Mouse (Mus musculus) liver, postnatal 0 days (tissue): ENCODE data around the gene Frmd6.
A peak's percentile ranks its signal among the peaks of the same experiment; 100 is the strongest.

Experiments used
- CTCF ChIP-seq: sonication (generic); IDR thresholded peaks from 2 replicates; pipeline ENCODE4 v1.5.1; 2016; ENCODE audit warnings: antibody characterized with exemption, low read depth
- EP300 ChIP-seq: IDR thresholded peaks from 2 replicates; pipeline ENCODE4 v1.6.1; 2016; ENCODE audit warnings: antibody characterized with exemption, low read depth, mild to moderate bottlenecking

DNA sequence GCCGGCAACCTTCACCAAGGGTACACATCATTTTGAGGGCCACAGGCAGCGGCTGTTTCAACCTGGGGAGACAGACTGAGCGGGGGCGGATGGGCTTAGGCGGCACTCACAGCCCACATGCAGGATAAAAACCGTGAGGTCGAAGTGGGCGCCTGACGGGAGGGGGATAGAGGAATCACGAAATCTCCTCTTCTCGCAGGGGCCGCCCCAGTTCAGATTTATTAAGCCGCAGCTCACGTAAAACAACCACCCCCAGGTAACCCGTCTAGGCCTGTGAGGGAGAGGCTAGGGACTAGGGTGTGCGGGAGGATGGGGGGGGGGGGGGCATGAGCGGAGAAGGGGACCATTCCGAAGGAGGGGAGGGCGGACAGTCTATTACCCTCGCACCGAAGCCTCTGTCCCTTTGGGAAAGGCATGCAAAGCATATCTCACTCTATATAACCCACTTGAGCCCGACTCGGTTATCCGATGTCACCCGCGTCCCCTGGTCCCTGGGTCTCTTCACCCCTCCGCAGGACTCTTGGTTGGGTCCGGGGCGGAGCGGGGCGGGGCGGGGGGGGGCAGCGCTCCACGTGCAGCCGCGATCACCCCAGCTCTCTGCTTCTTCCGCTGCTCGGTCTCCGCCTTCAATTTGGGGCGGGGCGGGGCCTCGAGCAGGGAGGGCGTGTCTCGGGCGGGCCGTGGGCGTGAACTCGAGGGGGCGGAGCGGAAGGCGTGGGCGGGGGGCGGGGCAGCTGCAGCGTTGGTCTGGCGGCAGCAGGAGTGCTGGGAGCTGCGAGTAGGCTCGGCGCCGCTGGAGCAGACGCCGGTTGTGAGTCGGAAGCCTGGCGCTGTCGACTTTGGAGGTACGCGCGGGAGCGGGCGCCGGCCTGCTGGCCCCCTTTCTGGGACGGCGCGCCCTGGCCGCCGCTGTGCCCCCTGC lies at the start of gene Frmd6:
- TF ChIP-seq CTCF (peak; percentile 69), EP300 (no peak)
